Mouse (Mus musculus) neutrophil, adult 65 days (primary cell): ENCODE results near the gene Foxe3. TPM values are rescaled to one million over a fixed set of nuclear protein-coding genes. Genes with fewer than 3 reads are reported as not detected.

ENCODE experiments used
- total RNA-seq: library from RNA; stranded (reverse); gene quantifications from 2 replicates; pipeline ENCODE4 v1.2.4, GENCODE M21; 2023

Gene Foxe3
- total RNA-seq: not detected in 2 replicates

DNA sequence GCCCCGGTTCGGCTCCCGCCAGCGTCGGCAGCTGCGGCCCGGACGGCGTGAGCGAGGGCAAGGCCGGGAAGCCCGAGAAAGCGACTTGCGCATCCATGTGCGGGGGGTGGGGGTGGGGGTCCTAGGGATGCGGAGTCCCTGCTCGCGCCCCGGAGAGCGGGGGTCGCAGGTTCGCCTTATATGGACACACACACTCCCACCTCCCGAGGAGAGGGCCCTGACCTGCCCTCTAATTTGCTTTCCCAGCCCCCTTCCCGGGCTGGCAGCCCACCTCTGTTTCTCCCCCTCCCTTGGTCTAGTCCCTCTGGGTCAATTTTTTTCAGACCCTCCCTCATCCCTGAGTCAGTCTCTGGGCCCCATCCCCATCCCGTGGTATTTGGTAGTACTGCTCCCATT, at the start of gene Foxe3:
Foxe3 (minus strand) TSS at position 97 of the 396 bp plus-strand sequence.

DNA sequence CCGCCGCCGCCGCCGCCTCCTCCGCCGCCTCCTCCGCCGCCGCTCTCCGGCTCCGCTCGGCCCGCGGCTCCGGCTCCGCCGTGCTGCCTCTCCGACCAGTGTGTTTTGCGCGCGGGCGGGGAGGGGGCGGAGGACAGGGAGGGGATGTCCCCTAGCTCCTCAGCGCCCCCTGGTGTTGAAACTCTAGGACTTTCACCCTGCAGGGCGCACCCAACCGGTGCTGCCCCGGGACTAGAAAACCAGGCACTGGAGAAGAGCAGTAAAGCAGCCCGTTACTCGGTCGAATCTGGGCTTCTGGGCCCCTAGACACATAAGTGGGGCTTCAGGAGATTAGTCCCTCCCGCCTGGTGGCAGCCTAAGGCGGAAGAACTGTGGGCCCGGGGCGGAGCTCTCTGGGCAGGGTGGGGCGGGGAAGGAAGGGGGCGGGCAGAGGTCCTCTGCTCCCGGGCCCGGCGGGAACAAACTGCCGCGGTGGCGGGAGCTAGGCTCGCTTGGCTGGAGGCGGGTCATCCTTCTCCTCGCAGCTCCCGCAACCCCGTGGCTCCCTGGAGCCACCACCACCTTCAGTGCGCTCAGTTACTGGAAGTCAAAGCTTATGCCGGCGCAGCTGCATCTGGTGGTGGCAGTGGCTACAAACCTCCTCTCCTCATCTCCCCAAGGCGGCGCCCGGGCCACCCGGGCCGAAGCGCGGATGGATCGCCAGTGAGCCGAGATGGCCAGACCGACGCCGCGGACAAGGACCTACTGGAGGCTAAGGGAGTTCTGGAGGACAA, 16.8 kb downstream of the Foxe3 start, which contains the start of gene Foxd2:
Foxd2 (minus strand) TSS at position 45 of the 773 bp plus-strand sequence.

Other genes starting within 250 kb of the Foxe3 start
- not detected in 2 replicates for gene Gm12830, start 104.3 kb downstream of the Foxe3 start, total RNA-seq
- 0.29 and 0.57 TPM in 2 replicates for gene Foxd2, start 17.1 kb downstream of the Foxe3 start, total RNA-seq
- 51.8 and 54.8 TPM in 2 replicates for gene Cmpk1, start 61.2 kb upstream of the Foxe3 start, total RNA-seq
- gene Stil, start 74.1 kb upstream of the Foxe3 start, total RNA-seq: 24.6 and 31.6 TPM in 2 replicates
- 1.2 and 1.5 TPM in 2 replicates for gene Tal1, start 130.4 kb upstream of the Foxe3 start, total RNA-seq
- gene Pdzk1ip1, start 162.7 kb upstream of the Foxe3 start, total RNA-seq: 1.0 TPM in 1 of 2 replicates, not detected in the other
- not detected in 2 replicates for gene Cyp4x1, start 208.3 kb upstream of the Foxe3 start, total RNA-seq